Mouse (Mus musculus): Measurements from ENCODE around the gene Mip.

GRCm38 (mm10) chr10:128258953-128259352 is 33.3 kb downstream of the Mip start:
- TF ChIP-seq CTCF (IDR thresholded peaks at IDR 0.05; ENCODE audit: low read depth) (no peak), EP300 (IDR thresholded peaks at IDR 0.05; ENCODE audit: low read depth) (no peak)
